Mouse (Mus musculus) myocyte (in vitro differentiated cells): Measurements from ENCODE around the gene Fam71e1. TPM values are rescaled to one million over a fixed set of nuclear protein-coding genes. Genes with fewer than 3 reads are reported as not detected.

Experiments used
- H3K27me3 ChIP-seq: one replicate; pipeline ENCODE4 v1.6.1; 2011; ENCODE audit not compliant: control insufficient read depth, insufficient read depth, insufficient read length
- H3K36me3 ChIP-seq: one replicate; pipeline ENCODE4 v1.6.1; 2011; ENCODE audit not compliant: control insufficient read depth, insufficient read depth
- H3K4me2 ChIP-seq: one replicate; pipeline ENCODE4 v1.6.1; 2011; ENCODE audit warnings: low read depth, control low read depth
- H3K4me3 ChIP-seq: one replicate; pipeline ENCODE4 v1.5.1; 2011; ENCODE audit warnings: mild to moderate bottlenecking, control low read depth, moderate library complexity
- H3K79me2 ChIP-seq: one replicate; pipeline ENCODE4 v1.6.1; 2011; ENCODE audit not compliant: control insufficient read depth, insufficient read depth
- H3ac ChIP-seq: one replicate; pipeline ENCODE4 v1.6.1; 2011; ENCODE audit not compliant: control insufficient read depth, insufficient read length
- CEBPB ChIP-seq: IDR thresholded peaks from 2 replicates; pipeline ENCODE4 v1.6.1; 2011; ENCODE audit warnings: mild to moderate bottlenecking, moderate library complexity; ENCODE audit not compliant: poor library complexity, insufficient read depth, severe bottlenecking
- E2F4 ChIP-seq: IDR thresholded peaks from one replicate; pipeline ENCODE4 v1.6.1; 2011; ENCODE audit warnings: mild to moderate bottlenecking, control low read depth, moderate library complexity; ENCODE audit not compliant: insufficient read depth
- MAX ChIP-seq: IDR thresholded peaks from one replicate; pipeline ENCODE4 v1.6.1; 2011; ENCODE audit warnings: low read depth, mild to moderate bottlenecking, control low read depth
- MYOD1 ChIP-seq, 3 experiments: IDR thresholded peaks; one replicate each; pipeline ENCODE4 v1.6.1; 2011; ENCODE audit warnings: control low read depth in 2 of 3, low read depth in 2 of 3, mild to moderate bottlenecking in 2 of 3, moderate library complexity in 1 of 3; ENCODE audit not compliant: insufficient read length in 2 of 3, control insufficient read depth in 1 of 3
- MYOG ChIP-seq, 3 experiments: IDR thresholded peaks; one replicate each; pipeline ENCODE4 v1.6.1; 2011; ENCODE audit warnings: control low read depth in 2 of 3, low read depth in 2 of 3, mild to moderate bottlenecking in 2 of 3; ENCODE audit not compliant: insufficient read length in 2 of 3, control insufficient read depth in 1 of 3, insufficient read depth in 1 of 3
- POLR2A ChIP-seq: IDR thresholded peaks from one replicate; pipeline ENCODE4 v1.6.1; 2011; ENCODE audit warnings: low read depth, mild to moderate bottlenecking, control low read depth, moderate library complexity; ENCODE audit not compliant: insufficient read length
- POLR2AphosphoS2 ChIP-seq: IDR thresholded peaks from one replicate; pipeline ENCODE4 v1.6.1; 2011; ENCODE audit warnings: low read depth, control low read depth; ENCODE audit not compliant: insufficient read length
- REST ChIP-seq: IDR thresholded peaks from one replicate; pipeline ENCODE4 v1.6.1; 2011; ENCODE audit warnings: mild to moderate bottlenecking, control low read depth, moderate library complexity; ENCODE audit not compliant: insufficient read depth, insufficient read length
- SRF ChIP-seq: IDR thresholded peaks from one replicate; pipeline ENCODE4 v1.6.1; 2011; ENCODE audit warnings: low read depth; ENCODE audit not compliant: control insufficient read depth, insufficient read length
- TCF12 ChIP-seq: IDR thresholded peaks from one replicate; pipeline ENCODE4 v1.6.1; 2011; ENCODE audit warnings: mild to moderate bottlenecking, control low read depth; ENCODE audit not compliant: poor library complexity, insufficient read depth, severe bottlenecking
- TCF3 ChIP-seq: IDR thresholded peaks from one replicate; pipeline ENCODE4 v1.6.1; 2011; ENCODE audit warnings: low read depth, control low read depth; ENCODE audit not compliant: insufficient read length
- USF1 ChIP-seq: IDR thresholded peaks from one replicate; pipeline ENCODE4 v1.6.1; 2011; ENCODE audit warnings: low read depth, mild to moderate bottlenecking, control low read depth, moderate library complexity
- polyA plus RNA-seq: library from polyadenylated mRNA; unstranded; fragments of >200 nt; fragmentation: generic; extraction: Trizol; gene quantifications from one replicate; pipeline ENCODE4 v1.2.1, GENCODE M21; 2012; ENCODE audit warnings: missing spikeins

Fam71e1 gene
- 1.7 TPM for polyA plus RNA-seq

GRCm38 (mm10) chr7:44495992-44496770, at the start of gene Fam71e1, which contains the start of gene Emc10:
Gene Fam71e1, plus strand, starts transcription at chr7:44496581.
Gene Emc10, minus strand, starts transcription at chr7:44496529.
- Histone ChIP-seq H3K27me3 (no peaks in the 10 kb centered on the region), H3K79me2 (peaks cover 11% of the 10 kb centered on the region), H3ac (peak within 1 kb of the TSS; percentile 47), H3K4me2 (peak within 1 kb of the TSS; percentile 90), H3K36me3 (no peaks in the 10 kb centered on the region), H3K4me3 (peak within 1 kb of the TSS; percentile 53)
- TF ChIP-seq REST (no peak), MAX (no peak), POLR2A (peak; percentile 60), POLR2AphosphoS2 (peak; percentile 59), SRF (no peak)

GRCm38 (mm10) chr7:44453256-44453655, 43.1 kb upstream of the Fam71e1 start:
- no peaks in the 10 kb centered on the region for H3K79me2 ChIP-seq
- H3K36me3 ChIP-seq = no peaks in the 10 kb centered on the region
- H3K27me3 ChIP-seq = peaks cover 20% of the 10 kb centered on the region
- H3K4me3 ChIP-seq = no peak overlapping the region
- peak overlapping the region; percentile 2 for H3K4me2 ChIP-seq
- TF ChIP-seq MAX (no peak), TCF3 (no peak), POLR2A (no peak), MYOG (IDR thresholded peaks at IDR 0.05; ENCODE audit: control insufficient read depth in 1 of 3, insufficient read depth in 1 of 3, insufficient read length in 2 of 3, low read depth in 2 of 3) (no peak), USF1 (no peak), E2F4 (no peak), MYOD1 (IDR thresholded peaks at IDR 0.05; ENCODE audit: control insufficient read depth in 1 of 3, insufficient read length in 2 of 3, low read depth in 2 of 3) (no peak), REST (no peak), SRF (no peak), POLR2AphosphoS2 (no peak), CEBPB (no peak), TCF12 (no peak)
- no peak overlapping the region for H3ac ChIP-seq

DNA sequence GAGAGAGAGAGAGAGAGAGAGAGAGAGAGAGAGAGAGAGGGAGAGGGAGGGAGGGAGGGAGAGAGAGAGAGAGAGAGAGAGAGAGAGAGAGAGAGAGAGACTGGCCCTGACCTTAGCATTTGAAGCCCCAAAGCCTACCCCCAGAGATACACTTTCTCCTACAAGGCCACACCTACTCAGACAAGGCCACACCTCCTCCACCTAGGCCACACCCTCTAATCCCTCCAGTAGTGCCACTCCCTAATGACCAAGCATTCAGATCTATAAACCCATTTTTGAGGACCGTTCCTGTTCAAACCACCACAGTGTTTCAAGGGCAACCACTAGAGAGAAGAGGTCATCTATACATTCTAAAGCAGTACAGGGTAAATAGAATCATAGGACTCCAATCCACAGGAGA, 40.1 kb upstream of the Fam71e1 start:
- Histone ChIP-seq H3K36me3 (no peaks in the 10 kb centered on the region), H3K4me2 (no peak overlapping the region), H3K4me3 (no peak overlapping the region), H3ac (no peak overlapping the region), H3K79me2 (no peaks in the 10 kb centered on the region), H3K27me3 (peaks cover 23% of the 10 kb centered on the region)
- TF ChIP-seq POLR2A (no peak), TCF3 (no peak), REST (no peak), TCF12 (no peak), CEBPB (no peak), MYOG (IDR thresholded peaks at IDR 0.05; ENCODE audit: control insufficient read depth in 1 of 3, insufficient read depth in 1 of 3, insufficient read length in 2 of 3, low read depth in 2 of 3) (no peak), E2F4 (no peak), MAX (no peak), USF1 (no peak), POLR2AphosphoS2 (no peak), SRF (no peak), MYOD1 (IDR thresholded peaks at IDR 0.05; ENCODE audit: control insufficient read depth in 1 of 3, insufficient read length in 2 of 3, low read depth in 2 of 3) (no peak)

- no peak overlapping the region for H3K4me3 ChIP-seq
- no peak overlapping the region for H3K4me2 ChIP-seq
- peaks cover 50% of the 10 kb centered on the region for H3K27me3 ChIP-seq
- H3K36me3 ChIP-seq = no peaks in the 10 kb centered on the region
- no peak for TF ChIP-seq POLR2A
- no peak for TF ChIP-seq TCF3
- no peak for TF ChIP-seq MYOD1 (IDR thresholded peaks at IDR 0.05; ENCODE audit: control insufficient read depth in 1 of 3, insufficient read length in 2 of 3, low read depth in 2 of 3)
- TF ChIP-seq USF1 = no peak
- no peak for TF ChIP-seq CEBPB
- no peak for TF ChIP-seq POLR2AphosphoS2
- TF ChIP-seq TCF12 = no peak
- TF ChIP-seq MAX = no peak
- TF ChIP-seq MYOG (IDR thresholded peaks at IDR 0.05; ENCODE audit: control insufficient read depth in 1 of 3, insufficient read depth in 1 of 3, insufficient read length in 2 of 3, low read depth in 2 of 3) = no peak
- TF ChIP-seq E2F4 = no peak
- TF ChIP-seq SRF = no peak
- TF ChIP-seq REST = no peak
- H3ac ChIP-seq = no peak overlapping the region
- no peaks in the 10 kb centered on the region for H3K79me2 ChIP-seq
Measured at GRCm38 (mm10) chr7:44460067-44460466, 36.3 kb upstream of the Fam71e1 start.
